Mouse (Mus musculus): Measurements from ENCODE around the gene Slc45a3.

DNA sequence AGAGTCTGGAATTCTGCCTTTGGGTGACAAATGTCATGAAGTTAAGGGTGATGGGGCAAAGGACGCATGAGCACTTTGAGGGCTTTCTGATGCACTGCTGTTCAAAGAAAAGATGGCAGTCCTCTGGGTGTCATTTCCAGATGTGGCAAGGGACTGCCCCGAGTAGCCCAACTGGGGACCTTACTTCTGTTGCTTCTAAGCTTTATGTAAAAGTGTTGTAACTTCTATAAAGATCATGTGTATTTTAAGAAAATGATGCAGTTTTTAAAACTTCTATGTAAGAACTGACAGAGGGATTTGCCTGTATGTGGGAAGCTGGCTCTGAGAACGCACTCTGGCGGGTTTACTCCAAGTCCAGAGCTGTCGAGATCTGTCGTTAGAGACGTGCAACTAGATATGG is 69.4 kb downstream of the Slc45a3 start:
- TF ChIP-seq POU5F1 (IDR thresholded peaks at IDR 0.05; ENCODE audit: borderline replicate concordance, low read length) (no peak), CTCF (conservative IDR thresholded peaks at IDR 0.05; ENCODE audit: low read length) (no peak), NANOG (IDR thresholded peaks at IDR 0.05; ENCODE audit: borderline replicate concordance, low read length) (no peak)

All from E14TG2a.4 (cell line).